Mouse (Mus musculus) MEL (cell line): ENCODE measurements around the gene Mboat1. TPM values are rescaled to one million over a fixed set of nuclear protein-coding genes. Genes with fewer than 3 reads are reported as not detected.

ENCODE experiments used
- DNase-seq: peaks from one replicate; pipeline ENCODE4 v3.0.0; 2011; ENCODE audit warnings: low read depth, low spot score
- H3K27ac ChIP-seq: 2 replicates; pipeline ENCODE4 v1.5.1; 2012; ENCODE audit warnings: low read depth, mild to moderate bottlenecking, control low read depth, low read length, moderate library complexity; ENCODE audit not compliant: control insufficient read depth
- H3K27me3 ChIP-seq, 2 experiments: fragments of 150-350 bp in 1 of 2; sonication (generic) in 1 of 2; 2 replicates each; pipeline ENCODE4 v1.6.1; 2012; ENCODE audit warnings: low read length in 2 of 2, mild to moderate bottlenecking in 2 of 2, improper control_type of control experiment in 1 of 2, moderate library complexity in 1 of 2; ENCODE audit not compliant: insufficient read depth in 2 of 2, control insufficient read depth in 1 of 2
- H3K36me3 ChIP-seq, 2 experiments: 2 replicates each; pipeline ENCODE4 v1.6.1; 2012 to 2014; ENCODE audit warnings: low read length in 2 of 2, improper control_type of control experiment in 1 of 2, inconsistent platforms in 1 of 2, mild to moderate bottlenecking in 1 of 2; ENCODE audit not compliant: insufficient read depth in 2 of 2, control insufficient read depth in 1 of 2
- H3K4me1 ChIP-seq, 2 experiments: fragments of 150-350 bp in 1 of 2; sonication (generic) in 1 of 2; 2 replicates each; pipeline ENCODE4 v1.6.1; 2012; ENCODE audit warnings: low read length in 2 of 2, improper control_type of control experiment in 1 of 2, mild to moderate bottlenecking in 1 of 2; ENCODE audit not compliant: insufficient read depth in 2 of 2, control insufficient read depth in 1 of 2
- H3K4me3 ChIP-seq, 2 experiments: fragments of 150-350 bp in 1 of 2; sonication (generic) in 1 of 2; 2 replicates each; pipeline ENCODE4 v1.5.1; 2012; ENCODE audit warnings: low read depth in 2 of 2, low read length in 2 of 2, mild to moderate bottlenecking in 2 of 2, moderate library complexity in 2 of 2, control low read depth in 1 of 2, improper control_type of control experiment in 1 of 2; ENCODE audit not compliant: control insufficient read depth in 1 of 2, insufficient read depth in 1 of 2
- H3K79me2 ChIP-seq: 2 replicates; pipeline ENCODE4 v1.6.1; 2012; ENCODE audit warnings: mild to moderate bottlenecking, low read length, moderate library complexity; ENCODE audit not compliant: control insufficient read depth, poor library complexity, insufficient read depth
- H3K9ac ChIP-seq: 2 replicates; pipeline ENCODE4 v1.6.1; 2012; ENCODE audit warnings: low read depth, mild to moderate bottlenecking, control low read depth, low read length, moderate library complexity; ENCODE audit not compliant: control insufficient read depth, poor library complexity, severe bottlenecking
- H3K9me3 ChIP-seq: fragments of 150-350 bp; sonication (generic); replicated peaks from 2 replicates; pipeline ENCODE4 v1.6.1; 2012; ENCODE audit warnings: mild to moderate bottlenecking, low read length, improper control_type of control experiment, moderate library complexity; ENCODE audit not compliant: insufficient read depth
- CTCF ChIP-seq, 3 experiments: IDR thresholded peaks in 2 of 3; conservative IDR thresholded peaks in 1 of 3; 2 replicates each; pipeline ENCODE4 v1.5.1; 2011 to 2012; ENCODE audit warnings: low read length in 3 of 3, low read depth in 2 of 3, mild to moderate bottlenecking in 2 of 3, improper control_type of control experiment in 1 of 3, inconsistent platforms in 1 of 3, mixed read lengths in 1 of 3, moderate library complexity in 1 of 3; ENCODE audit not compliant: control insufficient read depth in 1 of 3, insufficient read depth in 1 of 3, poor library complexity in 1 of 3, severe bottlenecking in 1 of 3
- E2F4 ChIP-seq: IDR thresholded peaks from 2 replicates; pipeline ENCODE4 v1.6.1; 2011; ENCODE audit warnings: low read depth, low read length, improper control_type of control experiment, borderline replicate concordance
- EP300 ChIP-seq, 2 experiments: IDR thresholded peaks; 2 replicates each; pipeline ENCODE4 v1.6.1; 2011; ENCODE audit warnings: improper control_type of control experiment in 2 of 2, low read length in 2 of 2, low read depth in 1 of 2, mild to moderate bottlenecking in 1 of 2
- GABPA ChIP-seq: IDR thresholded peaks from 2 replicates; pipeline ENCODE4 v1.6.1; 2012; ENCODE audit warnings: low read depth, mild to moderate bottlenecking, inconsistent platforms, low read length, improper control_type of control experiment, moderate library complexity
- KAT2A ChIP-seq: conservative IDR thresholded peaks from 2 replicates; pipeline ENCODE4 v1.6.1; 2012; ENCODE audit warnings: low read depth, low read length, improper control_type of control experiment, inconsistent platforms
- MAFK ChIP-seq: IDR thresholded peaks from 2 replicates; pipeline ENCODE4 v1.6.1; 2011; ENCODE audit warnings: low read depth, mild to moderate bottlenecking, low read length, improper control_type of control experiment, borderline replicate concordance
- MAX ChIP-seq: IDR thresholded peaks from 2 replicates; pipeline ENCODE4 v1.6.1; 2011; ENCODE audit warnings: low read length, improper control_type of control experiment
- MEF2A ChIP-seq: IDR thresholded peaks from 2 replicates; pipeline ENCODE4 v1.6.1; 2014; ENCODE audit warnings: low read depth, mild to moderate bottlenecking, inconsistent platforms, low read length, improper control_type of control experiment; ENCODE audit not compliant: poor library complexity, insufficient replicate concordance, severe bottlenecking; ENCODE audit errors: extremely low read depth
- MYB ChIP-seq: IDR thresholded peaks from 2 replicates; pipeline ENCODE4 v1.6.1; 2011; ENCODE audit warnings: mild to moderate bottlenecking, low read depth, low read length, improper control_type of control experiment
- NELFE ChIP-seq: IDR thresholded peaks from 2 replicates; pipeline ENCODE4 v1.6.1; 2011; ENCODE audit warnings: low read depth, low read length, improper control_type of control experiment
- POLR2AphosphoS2 ChIP-seq: IDR thresholded peaks from 2 replicates; pipeline ENCODE4 v1.6.1; 2011; ENCODE audit warnings: low read length, improper control_type of control experiment
- RCOR1 ChIP-seq: IDR thresholded peaks from 2 replicates; pipeline ENCODE4 v1.6.1; 2012; ENCODE audit warnings: low read depth, mild to moderate bottlenecking, inconsistent platforms, low read length, improper control_type of control experiment
- TBP ChIP-seq: IDR thresholded peaks from 2 replicates; pipeline ENCODE4 v1.8.0; 2011; ENCODE audit warnings: low read depth, low read length, improper control_type of control experiment
- UBTF ChIP-seq: IDR thresholded peaks from 2 replicates; pipeline ENCODE4 v1.6.1; 2012; ENCODE audit warnings: low read depth, mild to moderate bottlenecking, inconsistent platforms, low read length, improper control_type of control experiment, moderate library complexity, borderline replicate concordance; ENCODE audit not compliant: insufficient read depth
- USF1 ChIP-seq: IDR thresholded peaks from 2 replicates; pipeline ENCODE4 v1.6.1; 2014; ENCODE audit warnings: low read depth, mild to moderate bottlenecking, inconsistent platforms, low read length, improper control_type of control experiment, moderate library complexity
- ZC3H11A ChIP-seq: IDR thresholded peaks from 2 replicates; pipeline ENCODE4 v1.6.1; 2012; ENCODE audit warnings: low read depth, mild to moderate bottlenecking, inconsistent platforms, low read length, improper control_type of control experiment
- ZMIZ1 ChIP-seq: IDR thresholded peaks from 2 replicates; pipeline ENCODE4 v1.6.1; 2012; ENCODE audit warnings: low read depth, mild to moderate bottlenecking, inconsistent platforms, low read length, improper control_type of control experiment, moderate library complexity
- ZNF384 ChIP-seq: IDR thresholded peaks from 2 replicates; pipeline ENCODE4 v1.6.1; 2012; ENCODE audit warnings: low read depth, mild to moderate bottlenecking, inconsistent platforms, low read length, improper control_type of control experiment
- polyA plus RNA-seq, 2 experiments: library from polyadenylated mRNA; stranded (reverse) in 1 of 2; unstranded in 1 of 2; fragments of >175 nt in 1 of 2; fragments of >200 nt in 1 of 2; gene quantifications; 2 replicates each; pipeline versions ENCODE4 v1.2.1 to v1.2.4; 2012; ENCODE audit warnings: low replicate concordance in 2 of 2, low read depth in 1 of 2; ENCODE audit not compliant: insufficient read length in 2 of 2, insufficient read depth in 1 of 2, missing spikeins in 1 of 2
- total RNA-seq: library from RNA; depleted of rRNA; stranded (reverse); fragments of 300-350 nt; gene quantifications from 2 replicates; pipeline ENCODE4 v1.2.3, GENCODE M21; 2012

The Mboat1 gene
- total and polyA plus RNA-seq, 3 experiments = 19.8 to 21.9 TPM; not detected in 1

DNA sequence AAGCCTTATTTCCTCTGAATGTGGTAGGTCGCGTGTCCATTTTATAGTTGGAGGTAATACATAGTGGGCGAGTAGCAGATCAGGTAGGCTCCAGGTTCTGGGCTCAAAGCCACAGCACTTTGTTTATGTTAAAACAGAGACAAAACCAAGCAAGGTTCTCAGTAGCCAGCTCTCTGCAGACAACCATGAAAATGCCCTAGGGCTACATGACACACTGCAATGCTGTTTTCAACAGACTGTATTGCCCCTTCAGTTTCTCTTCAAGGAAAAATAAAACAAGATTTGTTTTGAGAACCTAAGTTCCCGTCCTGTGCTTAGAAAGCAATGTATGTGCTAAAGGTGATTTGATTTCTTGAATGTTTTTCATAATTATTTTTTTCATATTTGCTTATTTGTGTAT lies 31.2 kb downstream of the Mboat1 start:
- Histone ChIP-seq H3K27ac (no peak overlapping the region), H3K27me3 (no peaks in the 10 kb centered on the region), H3K36me3 (peaks cover 0 to 17% of the 10 kb centered on the region in 2 experiments; a peak in 2 of 4 replicates), H3K4me3 (no peak overlapping the region), H3K9ac (no peak overlapping the region), H3K4me1 (peaks cover 5 to 13% of the 10 kb centered on the region in 2 experiments), H3K79me2 (no peaks in the 10 kb centered on the region), H3K9me3 (no peaks in the 10 kb centered on the region)
- TF ChIP-seq KAT2A (no peak), E2F4 (no peak), USF1 (no peak), MEF2A (no peak), MYB (no peak), POLR2AphosphoS2 (no peak), MAFK (no peak), TBP (no peak), NELFE (no peak), ZMIZ1 (no peak), ZC3H11A (no peak), CTCF (IDR thresholded peaks at IDR 0.05 in 2 of 3, conservative IDR thresholded peaks at IDR 0.05 in 1 of 3; ENCODE audit: control insufficient read depth in 1 of 3, insufficient read depth in 1 of 3, low read depth in 2 of 3, low read length in 3 of 3, poor library complexity in 1 of 3, severe bottlenecking in 1 of 3) (no peak), GABPA (no peak), MAX (no peak)
- DNase-seq = no peak

DNA sequence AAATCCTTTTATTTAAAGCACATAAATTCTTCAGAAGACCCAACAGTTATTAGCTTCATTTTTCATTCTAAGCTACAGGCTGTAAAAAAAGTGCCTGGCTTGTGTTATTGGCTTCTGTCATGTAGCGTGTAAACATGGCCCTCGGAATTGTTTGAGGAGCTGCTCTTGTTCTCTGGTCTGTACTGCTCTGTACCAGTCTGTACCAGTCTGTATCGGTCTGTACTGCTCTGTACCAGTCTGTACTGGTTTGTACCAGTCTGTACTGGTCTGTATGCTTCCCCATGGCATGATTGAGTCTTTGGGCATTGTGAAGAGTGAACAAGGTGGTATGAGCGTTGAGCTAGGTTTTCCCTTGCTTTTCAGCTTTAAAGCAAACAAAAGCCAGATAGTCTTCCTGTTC lies 32.5 kb downstream of the Mboat1 start:
- Histone ChIP-seq H3K9ac (no peak overlapping the region), H3K36me3 (peaks cover 0 to 17% of the 10 kb centered on the region in 2 experiments; a peak in 2 of 4 replicates), H3K9me3 (no peaks in the 10 kb centered on the region), H3K4me1 (peaks cover 5 to 13% of the 10 kb centered on the region in 2 experiments), H3K27me3 (no peaks in the 10 kb centered on the region), H3K79me2 (no peaks in the 10 kb centered on the region), H3K4me3 (no peak overlapping the region), H3K27ac (no peak overlapping the region)
- TF ChIP-seq CTCF (IDR thresholded peaks at IDR 0.05 in 2 of 3, conservative IDR thresholded peaks at IDR 0.05 in 1 of 3; ENCODE audit: control insufficient read depth in 1 of 3, insufficient read depth in 1 of 3, low read depth in 2 of 3, low read length in 3 of 3, poor library complexity in 1 of 3, severe bottlenecking in 1 of 3) (no peak), RCOR1 (no peak), UBTF (no peak), ZNF384 (no peak), EP300 (IDR thresholded peaks at IDR 0.05; ENCODE audit: low read depth in 1 of 2, low read length in 2 of 2) (no peak), MEF2A (no peak)
- no peak for DNase-seq
